Mouse (Mus musculus): ENCODE data around the gene Noxred1.

Gene Noxred1

DNA sequence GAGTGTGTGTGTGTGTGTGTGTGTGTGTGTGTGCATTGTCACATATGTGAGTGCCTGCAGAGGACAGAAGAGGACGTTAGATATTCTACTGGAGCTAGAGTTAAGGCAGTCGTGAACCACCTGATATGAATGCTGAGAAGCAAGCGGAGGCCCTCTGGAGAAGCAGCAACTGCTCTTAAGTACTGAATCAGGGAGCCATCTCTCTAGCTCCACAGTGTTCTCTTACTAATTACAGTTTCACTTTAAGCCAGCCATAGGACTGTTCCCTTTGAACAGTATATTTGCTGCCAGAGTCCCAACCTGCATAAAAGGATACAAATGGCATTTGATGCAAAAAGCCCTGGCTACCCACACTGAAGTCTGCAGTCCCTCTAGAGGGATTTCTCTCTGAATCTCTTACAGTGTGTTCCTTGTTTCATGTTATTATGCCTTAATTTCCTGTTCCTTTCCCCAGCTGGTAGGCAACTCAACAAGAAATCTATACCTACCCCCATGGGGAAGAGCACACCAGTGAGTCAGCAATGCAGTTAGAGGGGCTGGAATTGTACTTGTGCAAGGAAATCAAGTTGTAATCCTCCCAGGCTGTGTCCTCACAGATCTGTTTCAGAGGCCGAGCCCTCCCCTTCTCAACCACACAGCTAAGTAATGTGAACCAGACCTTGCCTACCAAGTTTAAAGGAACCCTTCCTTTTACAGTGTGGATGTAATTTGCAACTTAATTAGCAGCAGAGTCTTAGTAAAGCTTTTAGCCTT lies 63.2 kb downstream of the Noxred1 start:
- in situ Hi-C loops (cut with MboI; ENCODE audit: low pct_unique_long_range_greater_than_20kb in 1 of 2, low sequenced_read_pairs in 2 of 2, unreplicated experiment in 1 of 2), result no loop called here
